Mouse (Mus musculus) thymus, adult 2 months (tissue): Measurements from ENCODE around the gene Arrdc4.

Experiments
- CTCF ChIP-seq: fragments of 200-500 bp; IDR thresholded peaks from 2 replicates; pipeline ENCODE4 v1.5.1; 2012; ENCODE audit warnings: mild to moderate bottlenecking, control low read depth, low read length, moderate library complexity, borderline replicate concordance; ENCODE audit not compliant: control insufficient read depth, poor library complexity, insufficient read depth; ENCODE audit errors: extremely low read depth
- POLR2A ChIP-seq: fragments of 200-500 bp; IDR thresholded peaks from 2 replicates; pipeline ENCODE4 v1.6.1; 2012; ENCODE audit warnings: mild to moderate bottlenecking, low read length, control low read depth, moderate library complexity; ENCODE audit not compliant: control insufficient read depth, poor library complexity, insufficient read depth; ENCODE audit errors: extremely low read depth

DNA sequence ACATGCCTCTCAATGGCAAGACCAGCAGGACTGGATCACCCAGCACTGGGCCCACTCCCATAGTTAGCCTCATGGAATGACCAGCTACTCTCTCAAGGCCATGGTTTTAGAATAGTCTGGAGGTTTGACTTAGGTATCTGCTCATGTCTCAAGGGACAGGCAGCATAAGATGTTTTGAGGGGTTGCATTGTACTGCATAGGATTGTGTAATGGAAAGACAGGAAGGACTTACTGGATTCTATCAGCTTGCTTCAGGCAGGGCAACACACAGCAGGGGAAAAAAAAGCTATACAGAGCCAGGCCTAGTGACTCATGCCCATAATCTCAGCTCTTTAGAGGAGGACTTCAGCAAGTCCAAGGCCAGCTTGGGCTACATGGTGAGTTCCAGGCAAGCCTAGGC is 31.1 kb downstream of the Arrdc4 start:
- TF ChIP-seq POLR2A (no peak), CTCF (no peak)
